Mouse (Mus musculus): ENCODE data around the gene Cdc123. TPM values are rescaled to one million over a fixed set of nuclear protein-coding genes. Genes with fewer than 3 reads are reported as not detected.
A peak's percentile ranks its signal among the peaks of the same experiment; 100 is the strongest.

The Cdc123 gene
- polyA plus RNA-seq, 1 experiment from 2014 or later = 297 TPM

DNA sequence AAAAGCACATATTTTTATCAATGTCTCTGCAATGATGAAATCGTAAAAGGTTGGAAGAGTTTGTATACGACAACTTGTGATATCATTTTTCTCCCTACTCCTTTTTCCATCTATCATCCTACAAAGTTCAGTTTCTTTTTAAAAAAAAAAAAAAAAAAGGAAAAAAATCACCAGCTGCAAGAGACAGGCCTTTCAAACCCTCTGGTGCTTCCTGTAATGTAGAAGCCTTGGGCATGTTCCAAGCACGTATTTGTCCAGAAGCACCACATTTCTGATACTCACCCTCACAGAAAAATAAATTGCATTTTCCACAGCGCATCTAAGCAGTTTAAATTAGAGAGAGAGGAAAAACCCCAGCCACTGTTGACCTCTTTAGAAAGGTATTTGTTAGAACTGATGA is 862 bp upstream of the Cdc123 start:
- WGBS = 17% methylated on average over 4 of the region's 4 CpGs

GRCm38 (mm10) chr2:5844181-5844872 is 637 bp downstream of the Cdc123 start:
- peak overlapping the region; percentile 92 for H3K27ac ChIP-seq (ENCODE audit: low read length)
- peak overlapping the region; percentile 91 for H3K9ac ChIP-seq (replicated peaks; ENCODE audit: low read length)
- no peaks in the 10 kb centered on the region for H3K27me3 ChIP-seq (ENCODE audit: insufficient read depth, low read length)
- H3K4me1 ChIP-seq (ENCODE audit: insufficient read depth, low read length) = peaks cover 16% of the 10 kb centered on the region; the same call in 1 of the 2 replicates
- H3K36me3 ChIP-seq (ENCODE audit: insufficient read depth, low read length) = peaks cover 29% of the 10 kb centered on the region
- peak overlapping the region; percentile 59 for H3K4me2 ChIP-seq (replicated peaks; ENCODE audit: low read depth, low read length)
- peak overlapping the region; percentile 94 for H3K4me3 ChIP-seq (ENCODE audit: low read length)
- peak; percentile 53 for ATAC-seq (ENCODE audit: low FRiP score, low TSS enrichment)
- WGBS = 5% methylated on average over 23 of the region's 23 CpGs
- 0 out of 2 replicates have a peak, but pooled peaks cover 2% of the 10 kb centered on the region for H3K9me3 ChIP-seq (ENCODE audit: low read length)

More for the DNA sequence above, 862 bp upstream of the Cdc123 start:
- peaks cover 14% of the 10 kb centered on the region for H3K36me3 ChIP-seq (ENCODE audit: insufficient read depth, low read length)
- H3K4me1 ChIP-seq (ENCODE audit: insufficient read depth, low read length) = peaks cover 16% of the 10 kb centered on the region; the same call in 1 of the 2 replicates
- H3K27me3 ChIP-seq (ENCODE audit: insufficient read depth, low read length) = no peaks in the 10 kb centered on the region
- H3K27ac ChIP-seq (ENCODE audit: low read length) = no peak overlapping the region
- H3K9ac ChIP-seq (replicated peaks; ENCODE audit: low read length) = peak overlapping the region; percentile 91
- H3K4me3 ChIP-seq (ENCODE audit: low read length) = peak overlapping the region; percentile 94
- H3K4me2 ChIP-seq (replicated peaks; ENCODE audit: low read depth, low read length) = peak overlapping the region; percentile 59
- ATAC-seq (ENCODE audit: low FRiP score, low TSS enrichment) = no peak
- no peaks in the 10 kb centered on the region for H3K9me3 ChIP-seq (ENCODE audit: low read length)

- H3K9me3 ChIP-seq (ENCODE audit: low read length) = 0 out of 2 replicates have a peak, but pooled peaks cover 2% of the 10 kb centered on the region
- no peak for ATAC-seq (ENCODE audit: low FRiP score, low TSS enrichment)
- H3K27me3 ChIP-seq (ENCODE audit: insufficient read depth, low read length) = no peaks in the 10 kb centered on the region
- H3K9ac ChIP-seq (replicated peaks; ENCODE audit: low read length) = no peak overlapping the region
- H3K36me3 ChIP-seq (ENCODE audit: insufficient read depth, low read length) = peaks cover 35% of the 10 kb centered on the region
- H3K27ac ChIP-seq (ENCODE audit: low read length) = no peak overlapping the region
- H3K4me2 ChIP-seq (replicated peaks; ENCODE audit: low read depth, low read length) = no peak overlapping the region
- 96% methylated on average over 11 of the region's 11 CpGs for WGBS
- H3K4me3 ChIP-seq (ENCODE audit: low read length) = no peak overlapping the region
- H3K4me1 ChIP-seq (ENCODE audit: insufficient read depth, low read length) = peaks cover 4% of the 10 kb centered on the region; the same call in 1 of the 2 replicates
Measured at GRCm38 (mm10) chr2:5840815-5841214, 4.1 kb downstream of the Cdc123 start.

DNA sequence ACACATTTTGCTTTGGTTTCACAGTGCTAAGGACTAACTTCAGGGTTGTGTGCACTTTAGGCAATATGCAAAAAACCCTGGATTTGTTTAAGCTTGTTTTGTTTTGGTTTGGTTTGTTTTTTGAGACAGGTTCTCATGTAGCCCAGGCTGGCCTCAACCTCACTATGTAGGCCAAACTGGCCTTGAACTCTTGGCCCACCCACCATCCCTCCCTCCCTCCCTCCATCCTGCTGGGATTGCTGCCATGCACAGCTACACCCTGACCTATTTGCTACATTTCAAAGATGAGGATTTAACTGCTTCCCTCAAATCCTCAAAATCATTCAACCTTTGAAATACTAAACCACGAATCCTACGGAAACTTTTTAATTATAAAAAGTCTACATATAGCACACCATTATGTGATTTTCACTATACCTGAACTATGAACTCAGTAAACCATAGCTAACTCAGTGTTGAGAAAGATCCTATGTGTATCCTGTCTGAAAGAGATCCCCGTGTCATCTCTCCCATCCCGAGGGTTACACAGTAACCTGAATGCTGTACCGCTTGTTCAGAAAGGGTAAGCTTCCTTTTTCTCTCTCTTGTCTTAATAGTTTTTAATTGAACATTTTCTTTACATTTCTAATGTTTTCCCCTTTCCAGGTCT is 19.6 kb downstream of the Cdc123 start:
- no peak overlapping the region for H3K4me2 ChIP-seq (replicated peaks; ENCODE audit: low read depth, low read length)
- no peaks in the 10 kb centered on the region for H3K9me3 ChIP-seq (ENCODE audit: low read length)
- no peaks in the 10 kb centered on the region for H3K4me1 ChIP-seq (ENCODE audit: insufficient read depth, low read length)
- ATAC-seq (ENCODE audit: low FRiP score, low TSS enrichment) = no peak
- H3K27me3 ChIP-seq (ENCODE audit: insufficient read depth, low read length) = no peaks in the 10 kb centered on the region
- H3K27ac ChIP-seq (ENCODE audit: low read length) = no peak overlapping the region
- WGBS = 86% methylated on average over 5 of the region's 5 CpGs
- H3K36me3 ChIP-seq (ENCODE audit: insufficient read depth, low read length) = peaks cover 17% of the 10 kb centered on the region
- no peak overlapping the region for H3K9ac ChIP-seq (replicated peaks; ENCODE audit: low read length)
- no peak overlapping the region for H3K4me3 ChIP-seq (ENCODE audit: low read length)

GRCm38 (mm10) chr2:5824685-5825084 is 20.3 kb downstream of the Cdc123 start:
- no peaks in the 10 kb centered on the region for H3K27me3 ChIP-seq (ENCODE audit: insufficient read depth, low read length)
- H3K4me3 ChIP-seq (ENCODE audit: low read length) = no peak overlapping the region
- no peak overlapping the region for H3K9ac ChIP-seq (replicated peaks; ENCODE audit: low read length)
- no peaks in the 10 kb centered on the region for H3K4me1 ChIP-seq (ENCODE audit: insufficient read depth, low read length)
- no peak overlapping the region for H3K27ac ChIP-seq (ENCODE audit: low read length)
- H3K9me3 ChIP-seq (ENCODE audit: low read length) = no peaks in the 10 kb centered on the region
- ATAC-seq (ENCODE audit: low FRiP score, low TSS enrichment) = no peak
- 86% methylated on average over 5 of the region's 5 CpGs for WGBS
- peaks cover 24% of the 10 kb centered on the region for H3K36me3 ChIP-seq (ENCODE audit: insufficient read depth, low read length)
- H3K4me2 ChIP-seq (replicated peaks; ENCODE audit: low read depth, low read length) = no peak overlapping the region

- 22% methylated on average over 1 of the region's 1 CpGs for WGBS
- Histone ChIP-seq H3K9me3 (ENCODE audit: low read length) (no peaks in the 10 kb centered on the region), H3K4me2 (replicated peaks; ENCODE audit: low read depth, low read length) (no peak overlapping the region), H3K4me1 (ENCODE audit: insufficient read depth, low read length) (no peaks in the 10 kb centered on the region), H3K27me3 (ENCODE audit: insufficient read depth, low read length) (no peaks in the 10 kb centered on the region), H3K36me3 (ENCODE audit: insufficient read depth, low read length) (peaks cover 28% of the 10 kb centered on the region), H3K27ac (ENCODE audit: low read length) (no peak overlapping the region), H3K9ac (replicated peaks; ENCODE audit: low read length) (no peak overlapping the region), H3K4me3 (ENCODE audit: low read length) (no peak overlapping the region)
- ATAC-seq (ENCODE audit: low FRiP score, low TSS enrichment) = no peak
Measured at GRCm38 (mm10) chr2:5824213-5824612, 20.8 kb downstream of the Cdc123 start.

GRCm38 (mm10) chr2:5822449-5822848 is 22.5 kb downstream of the Cdc123 start:
- Histone ChIP-seq H3K4me1 (ENCODE audit: insufficient read depth, low read length) (no peaks in the 10 kb centered on the region), H3K9ac (replicated peaks; ENCODE audit: low read length) (no peak overlapping the region), H3K4me2 (replicated peaks; ENCODE audit: low read depth, low read length) (no peak overlapping the region), H3K4me3 (ENCODE audit: low read length) (no peak overlapping the region), H3K36me3 (ENCODE audit: insufficient read depth, low read length) (peaks cover 44% of the 10 kb centered on the region), H3K9me3 (ENCODE audit: low read length) (no peaks in the 10 kb centered on the region), H3K27me3 (ENCODE audit: insufficient read depth, low read length) (no peaks in the 10 kb centered on the region), H3K27ac (ENCODE audit: low read length) (no peak overlapping the region)
- ATAC-seq (ENCODE audit: low FRiP score, low TSS enrichment) = no peak
- WGBS = 94% methylated on average over 6 of the region's 6 CpGs

GRCm38 (mm10) chr2:5821264-5821663 is 23.7 kb downstream of the Cdc123 start:
- Histone ChIP-seq H3K9ac (replicated peaks; ENCODE audit: low read length) (no peak overlapping the region), H3K27ac (ENCODE audit: low read length) (no peak overlapping the region), H3K4me1 (ENCODE audit: insufficient read depth, low read length) (no peaks in the 10 kb centered on the region), H3K27me3 (ENCODE audit: insufficient read depth, low read length) (no peaks in the 10 kb centered on the region), H3K36me3 (ENCODE audit: insufficient read depth, low read length) (peaks cover 44% of the 10 kb centered on the region), H3K4me2 (replicated peaks; ENCODE audit: low read depth, low read length) (no peak overlapping the region), H3K9me3 (ENCODE audit: low read length) (no peaks in the 10 kb centered on the region), H3K4me3 (ENCODE audit: low read length) (no peak overlapping the region)
- ATAC-seq (ENCODE audit: low FRiP score, low TSS enrichment) = peak; percentile 83; the same call in 1 of the 2 replicates
- WGBS = 65% methylated on average over 10 of the region's 10 CpGs

GRCm38 (mm10) chr2:5811235-5811782 is 33.7 kb downstream of the Cdc123 start:
- peak; percentile 65 for ATAC-seq (ENCODE audit: low FRiP score, low TSS enrichment)
- H3K36me3 ChIP-seq (ENCODE audit: insufficient read depth, low read length) = peaks cover 25% of the 10 kb centered on the region
- no peaks in the 10 kb centered on the region for H3K9me3 ChIP-seq (ENCODE audit: low read length)
- 65% methylated on average over 5 of the region's 5 CpGs for WGBS
- H3K4me3 ChIP-seq (ENCODE audit: low read length) = no peak overlapping the region
- no peak overlapping the region for H3K4me2 ChIP-seq (replicated peaks; ENCODE audit: low read depth, low read length)
- no peak overlapping the region for H3K27ac ChIP-seq (ENCODE audit: low read length)
- H3K4me1 ChIP-seq (ENCODE audit: insufficient read depth, low read length) = no peaks in the 10 kb centered on the region
- H3K27me3 ChIP-seq (ENCODE audit: insufficient read depth, low read length) = no peaks in the 10 kb centered on the region
- H3K9ac ChIP-seq (replicated peaks; ENCODE audit: low read length) = no peak overlapping the region

All from kidney, embryonic 16.5 days (tissue).